Mouse (Mus musculus) MEL (cell line): Measurements from ENCODE around the gene Kif5c.

Experiments used
- CTCF ChIP-seq, 3 experiments: IDR thresholded peaks in 2 of 3; conservative IDR thresholded peaks in 1 of 3; 2 replicates each; pipeline ENCODE4 v1.5.1; 2011 to 2012; ENCODE audit warnings: low read length in 3 of 3, low read depth in 2 of 3, mild to moderate bottlenecking in 2 of 3, improper control_type of control experiment in 1 of 3, inconsistent platforms in 1 of 3, mixed read lengths in 1 of 3, moderate library complexity in 1 of 3; ENCODE audit not compliant: control insufficient read depth in 1 of 3, insufficient read depth in 1 of 3, poor library complexity in 1 of 3, severe bottlenecking in 1 of 3
- MEF2A ChIP-seq: IDR thresholded peaks from 2 replicates; pipeline ENCODE4 v1.6.1; 2014; ENCODE audit warnings: low read depth, mild to moderate bottlenecking, inconsistent platforms, low read length, improper control_type of control experiment; ENCODE audit not compliant: poor library complexity, insufficient replicate concordance, severe bottlenecking; ENCODE audit errors: extremely low read depth
- NRF1 ChIP-seq: IDR thresholded peaks from 2 replicates; pipeline ENCODE4 v1.6.1; 2014; ENCODE audit warnings: low read depth, mild to moderate bottlenecking, inconsistent platforms, low read length, improper control_type of control experiment, moderate library complexity; ENCODE audit not compliant: poor library complexity, insufficient read depth, severe bottlenecking
- POLR2A ChIP-seq, 2 experiments: IDR thresholded peaks; 2 replicates each; pipeline ENCODE4 v1.6.1; 2011 to 2012; ENCODE audit warnings: low read length in 2 of 2, mild to moderate bottlenecking in 2 of 2, control low read depth in 1 of 2, improper control_type of control experiment in 1 of 2, low read depth in 1 of 2, moderate library complexity in 1 of 2; ENCODE audit not compliant: control insufficient read depth in 1 of 2, insufficient read depth in 1 of 2, poor library complexity in 1 of 2
- RAD21 ChIP-seq: IDR thresholded peaks from 2 replicates; pipeline ENCODE4 v1.6.1; 2011; ENCODE audit warnings: mild to moderate bottlenecking, low read depth, low read length, improper control_type of control experiment
- RCOR1 ChIP-seq: IDR thresholded peaks from 2 replicates; pipeline ENCODE4 v1.6.1; 2012; ENCODE audit warnings: low read depth, mild to moderate bottlenecking, inconsistent platforms, low read length, improper control_type of control experiment
- SMC3 ChIP-seq: IDR thresholded peaks from 2 replicates; pipeline ENCODE4 v1.6.1; 2011; ENCODE audit warnings: low read depth, low read length, improper control_type of control experiment
- TBP ChIP-seq: IDR thresholded peaks from 2 replicates; pipeline ENCODE4 v1.8.0; 2011; ENCODE audit warnings: low read depth, low read length, improper control_type of control experiment
- ZNF384 ChIP-seq: IDR thresholded peaks from 2 replicates; pipeline ENCODE4 v1.6.1; 2012; ENCODE audit warnings: low read depth, mild to moderate bottlenecking, inconsistent platforms, low read length, improper control_type of control experiment

DNA sequence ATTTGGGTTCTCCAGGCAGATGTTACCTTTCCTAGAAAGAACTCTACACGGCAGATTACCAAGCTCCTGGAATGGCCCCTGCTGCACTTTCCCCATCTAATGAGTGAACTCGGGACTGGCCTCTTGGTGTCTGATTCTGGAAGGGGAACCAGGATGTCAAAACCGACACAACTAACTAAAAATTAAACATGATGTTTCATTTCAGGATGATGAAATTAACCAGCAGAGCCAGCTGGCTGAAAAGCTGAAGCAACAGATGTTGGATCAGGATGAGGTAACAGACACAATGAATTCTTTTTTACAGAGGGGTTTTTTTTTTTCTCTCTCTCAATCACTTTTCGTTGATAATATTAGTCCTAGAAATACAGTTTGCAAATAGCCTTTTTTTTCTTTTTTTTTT is 108.6 kb downstream of the Kif5c start:
- TF ChIP-seq ZNF384 (no peak; the same call in 1 of the 2 replicates), RCOR1 (no peak), CTCF (IDR thresholded peaks at IDR 0.05 in 2 of 3, conservative IDR thresholded peaks at IDR 0.05 in 1 of 3; ENCODE audit: control insufficient read depth in 1 of 3, insufficient read depth in 1 of 3, low read depth in 2 of 3, low read length in 3 of 3, poor library complexity in 1 of 3, severe bottlenecking in 1 of 3) (no peak), TBP (no peak), POLR2A (IDR thresholded peaks at IDR 0.05; ENCODE audit: control insufficient read depth in 1 of 2, insufficient read depth in 1 of 2, low read depth in 1 of 2, low read length in 2 of 2, poor library complexity in 1 of 2) (no peak), NRF1 (no peak), MEF2A (no peak), RAD21 (no peak), SMC3 (no peak)
